Mouse (Mus musculus) ES-E14 (cell line): ENCODE data around the gene Zfp385a. TPM values are rescaled to one million over a fixed set of nuclear protein-coding genes. Genes with fewer than 3 reads are reported as not detected.

Source experiments
- DNase-seq: peaks from one replicate; pipeline ENCODE4 v3.0.0-alpha.2; 2013; ENCODE audit warnings: low read depth, low spot score
- H3K27ac ChIP-seq: 2 replicates; pipeline ENCODE4 v1.5.1; 2012; ENCODE audit warnings: low read depth, mild to moderate bottlenecking, low read length, moderate library complexity, mixed read lengths; ENCODE audit not compliant: poor library complexity, insufficient read depth, severe bottlenecking
- H3K36me3 ChIP-seq: 2 replicates; pipeline ENCODE4 v1.6.1; 2012; ENCODE audit warnings: mild to moderate bottlenecking, low read length, moderate library complexity, mixed read lengths; ENCODE audit not compliant: control insufficient read depth, poor library complexity, insufficient read depth, severe bottlenecking
- H3K4me1 ChIP-seq, 2 experiments: fragments of 150-350 bp in 1 of 2; sonication (generic) in 1 of 2; 2 replicates each; pipeline ENCODE4 v1.6.1; 2012; ENCODE audit warnings: low read length in 2 of 2, mild to moderate bottlenecking in 1 of 2, mixed read lengths in 1 of 2; ENCODE audit not compliant: control insufficient read depth in 2 of 2, insufficient read depth in 2 of 2, poor library complexity in 1 of 2
- H3K4me3 ChIP-seq, 2 experiments: fragments of 150-350 bp in 1 of 2; sonication (generic) in 1 of 2; 2 replicates each; pipeline ENCODE4 v1.5.1; 2012; ENCODE audit warnings: low read length in 2 of 2, low read depth in 1 of 2, mild to moderate bottlenecking in 1 of 2, mixed read lengths in 1 of 2; ENCODE audit not compliant: insufficient read depth in 1 of 2, poor library complexity in 1 of 2, severe bottlenecking in 1 of 2
- H3K9ac ChIP-seq: 2 replicates; pipeline ENCODE4 v1.6.1; 2012; ENCODE audit warnings: low read depth, mild to moderate bottlenecking, low read length, mixed read lengths; ENCODE audit not compliant: poor library complexity, insufficient read depth, severe bottlenecking
- H3K9me3 ChIP-seq: fragments of 150-350 bp; sonication (generic); 2 replicates; pipeline ENCODE4 v1.6.1; 2012; ENCODE audit warnings: low read depth, mild to moderate bottlenecking, low read length; ENCODE audit not compliant: control insufficient read depth, insufficient read depth
- CHD2 ChIP-seq: IDR thresholded peaks from 2 replicates; pipeline ENCODE4 v1.6.1; 2014; ENCODE audit warnings: mild to moderate bottlenecking, low read depth, low read length, inconsistent platforms
- HCFC1 ChIP-seq: IDR thresholded peaks from 2 replicates; pipeline ENCODE4 v1.6.1; 2012; ENCODE audit warnings: low read length, inconsistent platforms, borderline replicate concordance; ENCODE audit not compliant: insufficient read depth
- MAFK ChIP-seq: IDR thresholded peaks from 2 replicates; pipeline ENCODE4 v1.6.1; 2014; ENCODE audit warnings: mild to moderate bottlenecking, low read depth, low read length, inconsistent platforms; ENCODE audit not compliant: insufficient read depth
- ZC3H11A ChIP-seq: IDR thresholded peaks from 2 replicates; pipeline ENCODE4 v1.6.1; 2012; ENCODE audit warnings: low read depth, mild to moderate bottlenecking, inconsistent platforms, low read length, borderline replicate concordance
- ZNF384 ChIP-seq: IDR thresholded peaks from 2 replicates; pipeline ENCODE4 v1.6.1; 2012; ENCODE audit warnings: low read depth, low read length, inconsistent platforms
- in situ Hi-C, 2 experiments: fragments of 600-800 bp; cut with MboI; formaldehyde crosslinking; loops; one replicate each; pipeline ENCODE4 v1.15.1; 2025; ENCODE audit warnings: low sequenced_read_pairs in 2 of 2, inconsistent platforms in 1 of 2; ENCODE audit not compliant: unreplicated experiment in 2 of 2
- total RNA-seq: library from RNA; depleted of rRNA; stranded (reverse); fragments of 300-350 nt; gene quantifications from 2 replicates; pipeline ENCODE4 v1.2.3, GENCODE M21; 2012

The Zfp385a gene
- total RNA-seq, 1 experiment = 5.9 TPM

- Histone ChIP-seq H3K4me3 (no peak overlapping the region), H3K27ac (no peak overlapping the region), H3K4me1 (peaks cover 2 to 6% of the 10 kb centered on the region in 2 experiments), H3K36me3 (peaks cover 46% of the 10 kb centered on the region), H3K9me3 (no peaks in the 10 kb centered on the region), H3K9ac (no peak overlapping the region)
- in situ Hi-C loops = no loop called here
- TF ChIP-seq ZNF384 (no peak), CHD2 (no peak), HCFC1 (no peak), ZC3H11A (no peak), MAFK (no peak)
- no peak for DNase-seq
These were observed 16.2 kb upstream of the Zfp385a start for GRCm38 (mm10) chr15:103356130-103356529.

DNA sequence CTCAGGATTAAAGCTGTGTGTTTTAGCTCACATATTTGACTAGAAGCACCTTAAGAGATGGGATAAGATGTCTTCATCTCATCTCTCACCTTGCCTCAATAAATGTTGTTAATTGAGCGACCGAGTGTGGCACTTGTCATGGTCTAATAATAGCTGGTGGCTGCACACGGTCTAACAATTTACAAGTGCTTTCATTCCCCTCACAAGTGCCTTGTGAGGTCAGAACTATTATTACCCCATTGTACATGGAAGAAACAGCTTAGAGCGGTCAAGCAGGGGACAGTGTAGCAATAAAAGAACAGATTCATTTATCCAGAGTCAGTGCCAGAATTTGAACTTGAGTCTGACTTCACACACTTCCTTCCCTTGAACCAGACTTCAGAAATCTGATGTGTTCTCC lies 15.5 kb upstream of the Zfp385a start:
- peaks cover 53% of the 10 kb centered on the region for H3K36me3 ChIP-seq
- DNase-seq = no peak
- no peak overlapping the region for H3K27ac ChIP-seq
- H3K4me1 ChIP-seq = peaks cover 2 to 6% of the 10 kb centered on the region in 2 experiments
- TF ChIP-seq CHD2 (no peak), ZNF384 (no peak), ZC3H11A (no peak), HCFC1 (no peak), MAFK (no peak)
- H3K9ac ChIP-seq = no peak overlapping the region
- no peaks in the 10 kb centered on the region for H3K9me3 ChIP-seq
- in situ Hi-C loops = no loop called here
- no peak overlapping the region for H3K4me3 ChIP-seq

DNA sequence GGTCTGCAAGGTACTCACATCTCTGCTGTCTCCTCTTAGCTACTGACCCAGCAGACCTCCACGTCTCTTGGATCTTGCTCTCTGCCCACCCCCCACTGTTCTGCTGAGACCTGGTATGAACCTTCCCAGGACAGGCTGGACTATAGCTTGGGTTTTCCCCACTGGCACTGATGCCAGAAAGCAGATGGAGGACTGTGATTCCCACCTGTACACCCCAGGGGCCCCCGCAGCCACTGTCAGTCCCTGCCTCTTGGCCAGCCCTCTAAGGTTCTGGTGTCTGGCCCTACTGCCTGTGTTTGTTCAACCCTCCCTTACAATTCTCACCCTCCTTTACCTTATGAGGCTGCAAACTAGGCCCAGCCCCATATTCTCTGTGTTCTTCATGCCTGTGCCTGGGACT lies 14.8 kb upstream of the Zfp385a start:
- H3K9ac ChIP-seq = no peak overlapping the region
- no peak for DNase-seq
- H3K4me3 ChIP-seq = no peak overlapping the region
- in situ Hi-C loops = no loop called here
- peaks cover 2 to 6% of the 10 kb centered on the region in 2 experiments for H3K4me1 ChIP-seq
- H3K36me3 ChIP-seq = peaks cover 61% of the 10 kb centered on the region
- H3K27ac ChIP-seq = no peak overlapping the region
- TF ChIP-seq HCFC1 (no peak), ZC3H11A (no peak), ZNF384 (no peak), CHD2 (no peak), MAFK (no peak)
- no peaks in the 10 kb centered on the region for H3K9me3 ChIP-seq

DNA sequence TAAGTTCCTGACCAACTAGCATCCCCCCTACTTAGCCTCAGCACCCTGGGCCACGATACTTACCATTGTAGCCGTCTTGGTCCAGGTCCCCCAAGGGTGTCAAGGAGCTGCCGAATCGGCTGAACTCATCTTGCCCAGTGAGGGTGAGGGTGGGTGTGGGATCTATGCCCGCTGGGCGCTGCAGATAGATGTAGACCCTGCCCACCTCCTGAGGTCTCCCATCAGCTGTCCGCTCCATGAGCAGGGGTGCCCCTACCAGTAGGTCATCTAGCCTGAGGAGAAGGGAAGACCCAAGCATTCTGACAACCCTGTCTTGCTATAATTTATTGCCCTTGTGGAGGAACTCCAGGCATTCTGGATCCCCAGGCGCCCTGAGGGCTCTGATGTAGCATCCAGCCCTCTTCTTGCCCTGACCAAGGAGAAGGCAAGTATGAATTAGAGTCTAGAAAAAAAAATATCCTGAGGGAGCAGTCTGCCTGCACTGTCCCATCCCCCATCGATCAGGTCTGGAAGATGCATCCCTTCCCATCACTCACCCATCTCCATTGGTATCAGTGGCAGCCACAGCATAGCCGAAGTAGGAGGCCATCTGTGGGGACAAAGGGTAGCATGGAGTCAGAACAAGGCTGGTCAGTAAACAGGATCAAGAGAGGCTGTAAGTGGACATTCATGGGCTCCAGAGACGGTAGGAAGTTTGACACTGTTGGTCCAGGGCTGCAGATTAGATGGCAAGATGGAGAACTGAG lies 13.8 kb upstream of the Zfp385a start:
- Histone ChIP-seq H3K9ac (no peak overlapping the region), H3K36me3 (peaks cover 65% of the 10 kb centered on the region), H3K4me3 (no peak overlapping the region), H3K27ac (no peak overlapping the region), H3K9me3 (no peaks in the 10 kb centered on the region), H3K4me1 (peaks cover 0 to 1% of the 10 kb centered on the region in 2 experiments; a peak in 2 of 4 replicates)
- TF ChIP-seq HCFC1 = no peak
- TF ChIP-seq CHD2 = no peak
- no peak for TF ChIP-seq ZNF384
- no peak for TF ChIP-seq ZC3H11A
- no peak for TF ChIP-seq MAFK
- DNase-seq = no peak
- in situ Hi-C loops = no loop called here
